Mouse (Mus musculus): ENCODE results near the gene Copa. TPM values are rescaled to one million over a fixed set of nuclear protein-coding genes. Genes with fewer than 3 reads are reported as not detected.

The Copa gene
- polyA plus RNA-seq, 1 experiment from 2014 or later, result 64.4 TPM

DNA sequence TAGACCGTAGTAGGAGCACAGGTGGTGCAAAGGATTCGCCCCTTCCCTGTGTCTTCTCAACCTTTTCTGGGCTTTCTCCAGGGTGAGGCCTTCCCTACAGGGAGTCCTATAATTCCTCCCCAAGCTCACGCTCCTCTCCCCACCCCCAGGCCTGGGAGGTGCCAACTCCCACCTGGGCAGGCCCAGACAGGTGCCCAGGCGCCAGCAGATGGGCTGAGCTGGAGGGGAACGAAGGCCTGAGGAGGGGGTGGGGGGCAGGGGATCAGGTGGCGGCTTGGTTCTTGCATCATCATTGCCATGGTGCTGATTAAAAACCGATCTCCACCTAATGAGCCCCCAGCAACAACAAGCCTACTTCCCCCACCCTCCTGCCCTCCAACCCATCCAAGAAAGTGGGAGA, 23.5 kb upstream of the Copa start:
- ATAC-seq (ENCODE audit: low read depth) (no peak), DNase-seq (no peak)
- no peaks in the 10 kb centered on the region for H3K9me3 ChIP-seq (replicated peaks)
- H3K27me3 ChIP-seq, result peaks cover 37% of the 10 kb centered on the region
- H3K27ac ChIP-seq, result no peak overlapping the region
- H3K9ac ChIP-seq, result no peak overlapping the region
- H3K36me3 ChIP-seq, result no peaks in the 10 kb centered on the region
- no peak overlapping the region for H3K4me2 ChIP-seq
- no peak overlapping the region for H3K4me3 ChIP-seq (replicated peaks)
- 45% methylated on average over 7 of the region's 7 CpGs for WGBS (ENCODE audit: insufficient replicate concordance)
- peaks cover 3% of the 10 kb centered on the region; the same call in 1 of the 2 replicates for H3K4me1 ChIP-seq (replicated peaks)

DNA sequence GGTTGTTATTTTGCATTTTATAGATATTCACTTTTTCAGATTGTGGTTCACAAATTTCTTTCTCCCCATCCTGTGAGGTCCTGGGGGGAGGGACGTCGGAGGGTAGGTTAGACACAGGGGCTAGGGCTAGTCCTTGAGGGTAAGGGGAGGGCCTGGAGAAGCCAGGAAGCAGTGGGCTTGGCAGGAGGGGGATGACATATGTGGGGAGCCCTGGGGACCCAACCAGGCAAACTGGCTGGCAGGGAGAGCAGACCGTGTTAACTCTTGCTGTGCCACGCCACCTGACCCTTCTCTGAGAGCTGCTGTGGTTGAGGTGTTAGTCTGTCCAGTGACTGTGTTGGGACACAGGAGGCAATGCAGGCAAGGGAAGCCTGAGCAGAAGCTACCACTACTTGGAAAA, 21.7 kb upstream of the Copa start:
- no peak overlapping the region for H3K27ac ChIP-seq
- H3K9me3 ChIP-seq (replicated peaks), result no peaks in the 10 kb centered on the region
- no peak overlapping the region for H3K4me2 ChIP-seq
- ATAC-seq (ENCODE audit: low read depth) (no peak), DNase-seq (no peak)
- no peak overlapping the region for H3K4me3 ChIP-seq (replicated peaks)
- H3K36me3 ChIP-seq, result peaks cover 16% of the 10 kb centered on the region
- WGBS (ENCODE audit: insufficient replicate concordance), result 42% methylated on average over 4 of the region's 4 CpGs
- H3K27me3 ChIP-seq, result peaks cover 19% of the 10 kb centered on the region
- H3K4me1 ChIP-seq (replicated peaks), result no peaks in the 10 kb centered on the region
- no peak overlapping the region for H3K9ac ChIP-seq

DNA sequence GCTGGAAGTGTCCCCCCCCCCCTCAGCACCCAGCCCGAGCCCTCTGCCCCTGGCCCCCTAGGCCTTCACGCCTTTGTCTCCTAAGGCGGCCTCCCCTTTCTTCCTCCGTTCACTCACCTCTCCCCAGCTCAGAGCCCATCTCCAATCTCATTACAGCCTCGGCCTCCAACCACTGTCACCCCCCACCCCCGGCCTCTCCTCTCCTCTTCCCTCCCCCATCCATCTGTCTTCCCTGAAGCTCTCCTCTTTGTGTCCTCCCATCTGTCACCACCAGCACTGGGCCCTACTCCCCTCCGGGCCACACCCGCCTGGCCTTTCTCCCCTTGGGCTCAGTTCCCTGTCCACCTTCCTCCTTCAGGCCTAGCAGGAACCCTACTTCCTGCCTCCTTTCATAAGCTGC, 21.1 kb upstream of the Copa start:
- Histone ChIP-seq H3K27ac (no peak overlapping the region), H3K4me3 (replicated peaks) (no peak overlapping the region), H3K36me3 (peaks cover 22% of the 10 kb centered on the region), H3K4me2 (no peak overlapping the region), H3K4me1 (replicated peaks) (no peaks in the 10 kb centered on the region), H3K9ac (no peak overlapping the region), H3K27me3 (peaks cover 14% of the 10 kb centered on the region), H3K9me3 (replicated peaks) (no peaks in the 10 kb centered on the region)
- WGBS (ENCODE audit: insufficient replicate concordance), result 53% methylated on average over 8 of the region's 8 CpGs
- ATAC-seq (ENCODE audit: low read depth) (no peak), DNase-seq (no peak)

DNA sequence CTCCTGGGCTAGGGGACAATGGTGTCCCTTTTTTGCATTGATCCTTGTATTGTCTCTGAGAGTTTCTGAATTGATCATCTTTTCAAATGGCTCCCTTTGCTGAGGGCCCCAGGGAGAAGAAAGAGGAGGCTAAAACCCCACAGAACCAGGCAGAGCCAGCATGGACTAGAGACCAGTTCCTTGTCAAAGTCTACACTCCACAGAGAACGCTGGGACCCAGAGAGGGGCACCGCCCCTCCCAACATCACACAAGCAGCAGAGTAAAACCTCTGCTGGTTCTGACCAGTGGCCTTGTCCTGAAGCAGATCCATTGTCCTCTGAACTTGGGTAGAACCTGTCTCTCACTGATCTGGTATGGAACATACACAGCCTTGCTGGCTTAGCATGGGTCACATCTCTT, 20.2 kb upstream of the Copa start:
- no peaks in the 10 kb centered on the region for H3K4me1 ChIP-seq (replicated peaks)
- H3K4me2 ChIP-seq, result no peak overlapping the region
- H3K36me3 ChIP-seq, result peaks cover 31% of the 10 kb centered on the region
- H3K9ac ChIP-seq, result no peak overlapping the region
- DNase-seq (no peak), ATAC-seq (ENCODE audit: low read depth) (no peak)
- no peak overlapping the region for H3K4me3 ChIP-seq (replicated peaks)
- 73% methylated on average over 2 of the region's 2 CpGs for WGBS (ENCODE audit: insufficient replicate concordance)
- H3K27ac ChIP-seq, result no peak overlapping the region
- peaks cover 5% of the 10 kb centered on the region for H3K27me3 ChIP-seq
- H3K9me3 ChIP-seq (replicated peaks), result no peaks in the 10 kb centered on the region

DNA sequence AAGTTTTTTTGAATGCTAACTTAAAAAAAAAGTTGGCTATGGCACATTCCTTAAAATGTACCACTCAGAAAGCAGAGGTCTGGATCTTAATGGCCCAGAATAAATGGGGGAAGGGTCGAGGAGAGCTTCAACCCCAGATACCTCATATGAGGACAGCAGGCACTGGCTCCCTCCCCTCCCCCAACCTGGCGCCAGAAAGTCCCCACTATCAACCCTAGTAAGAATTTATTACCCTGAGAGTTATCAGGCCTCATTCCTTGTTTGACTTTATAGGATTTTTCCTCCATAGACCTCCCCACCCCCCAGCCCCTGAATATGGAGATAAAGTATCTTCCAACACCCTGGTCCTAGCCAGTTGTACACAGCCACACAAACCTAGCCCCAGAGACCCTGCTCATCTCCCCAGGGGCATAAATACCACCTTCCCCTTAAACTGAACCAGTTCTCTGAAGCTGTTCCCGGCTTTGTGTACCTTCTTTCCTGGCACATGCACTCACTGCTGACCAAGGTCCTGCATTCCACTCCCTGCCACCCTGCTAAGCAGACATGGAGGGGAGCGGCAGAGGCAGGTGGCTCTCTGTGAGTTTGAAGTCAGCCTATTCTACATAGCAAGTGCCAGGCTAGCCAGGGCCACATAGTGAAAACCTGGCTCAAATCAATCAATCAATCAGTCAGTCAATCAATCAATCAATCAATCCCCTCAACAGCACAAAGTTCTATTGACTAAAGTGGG, 18.9 kb upstream of the Copa start:
- DNase-seq (no peak), ATAC-seq (ENCODE audit: low read depth) (no peak)
- Histone ChIP-seq H3K4me1 (replicated peaks) (no peaks in the 10 kb centered on the region), H3K9me3 (replicated peaks) (no peaks in the 10 kb centered on the region), H3K27ac (no peak overlapping the region), H3K9ac (no peak overlapping the region), H3K4me2 (no peak overlapping the region), H3K27me3 (no peaks in the 10 kb centered on the region), H3K4me3 (replicated peaks) (no peak overlapping the region), H3K36me3 (peaks cover 44% of the 10 kb centered on the region)
- WGBS (ENCODE audit: insufficient replicate concordance), result 49% methylated on average over 4 of the region's 4 CpGs

DNA sequence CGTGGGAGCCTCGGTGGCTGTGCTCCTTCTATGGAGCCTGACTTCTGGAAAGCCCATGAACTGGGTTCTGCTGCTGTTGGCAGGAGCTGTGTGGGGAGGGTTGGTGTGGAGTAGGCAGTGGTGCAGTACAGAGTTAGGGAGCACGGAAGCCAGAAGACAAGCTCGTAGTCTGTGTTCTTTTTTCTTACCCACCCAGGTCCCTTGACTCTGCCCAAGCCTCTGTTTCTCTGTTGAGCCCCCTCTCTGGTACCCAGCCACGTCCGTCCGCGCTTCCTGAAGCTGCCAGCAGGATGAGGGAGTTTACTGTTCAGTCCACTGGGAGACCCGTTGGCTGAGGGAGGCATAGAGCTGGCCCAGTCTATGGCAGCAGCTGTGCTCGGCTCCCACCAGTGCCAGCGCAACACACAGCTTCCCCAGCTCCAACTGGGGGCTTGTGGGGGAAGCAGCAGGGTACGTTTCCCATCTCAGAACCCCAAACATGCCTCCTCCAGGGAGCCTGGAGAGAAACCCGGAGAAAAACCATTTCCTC, 17.7 kb upstream of the Copa start:
- no peak for ATAC-seq (ENCODE audit: low read depth)
- no peak for DNase-seq
- H3K9ac ChIP-seq, result no peak overlapping the region
- WGBS (ENCODE audit: insufficient replicate concordance), result 80% methylated on average over 13 of the region's 13 CpGs
- no peaks in the 10 kb centered on the region for H3K4me1 ChIP-seq (replicated peaks)
- H3K4me3 ChIP-seq (replicated peaks), result no peak overlapping the region
- peaks cover 57% of the 10 kb centered on the region for H3K36me3 ChIP-seq
- no peak overlapping the region for H3K27ac ChIP-seq
- no peaks in the 10 kb centered on the region for H3K27me3 ChIP-seq
- no peak overlapping the region for H3K4me2 ChIP-seq
- H3K9me3 ChIP-seq (replicated peaks), result no peaks in the 10 kb centered on the region

DNA sequence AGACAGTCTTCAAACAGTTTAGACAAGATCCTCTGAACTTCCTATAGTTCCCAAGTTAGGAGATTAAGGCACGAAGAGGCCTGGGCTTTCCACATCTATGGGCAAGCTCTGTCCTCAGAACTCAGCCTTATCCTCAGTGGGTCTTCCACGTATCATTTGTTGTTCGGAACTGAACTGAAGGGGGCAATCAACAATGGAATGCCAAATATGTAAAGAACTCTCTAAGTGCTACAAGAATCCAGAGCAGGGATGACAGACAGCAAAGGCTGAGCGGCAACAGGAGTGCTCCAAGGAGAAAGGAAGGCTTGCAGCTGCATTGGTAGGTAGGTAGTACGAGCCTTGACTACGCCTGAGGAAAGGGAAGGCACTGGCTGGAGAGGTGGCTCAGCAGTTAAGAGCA, 12.1 kb upstream of the Copa start:
- Histone ChIP-seq H3K36me3 (peaks cover 99% of the 10 kb centered on the region), H3K9me3 (replicated peaks) (no peaks in the 10 kb centered on the region), H3K27me3 (no peaks in the 10 kb centered on the region), H3K4me2 (no peak overlapping the region), H3K9ac (no peak overlapping the region), H3K4me3 (replicated peaks) (no peak overlapping the region), H3K4me1 (replicated peaks) (no peaks in the 10 kb centered on the region), H3K27ac (no peak overlapping the region)
- DNase-seq (no peak), ATAC-seq (ENCODE audit: low read depth) (no peak)
- 77% methylated on average over 6 of the region's 6 CpGs for whole genome bisulfite sequencing (ENCODE audit: insufficient replicate concordance)

DNA sequence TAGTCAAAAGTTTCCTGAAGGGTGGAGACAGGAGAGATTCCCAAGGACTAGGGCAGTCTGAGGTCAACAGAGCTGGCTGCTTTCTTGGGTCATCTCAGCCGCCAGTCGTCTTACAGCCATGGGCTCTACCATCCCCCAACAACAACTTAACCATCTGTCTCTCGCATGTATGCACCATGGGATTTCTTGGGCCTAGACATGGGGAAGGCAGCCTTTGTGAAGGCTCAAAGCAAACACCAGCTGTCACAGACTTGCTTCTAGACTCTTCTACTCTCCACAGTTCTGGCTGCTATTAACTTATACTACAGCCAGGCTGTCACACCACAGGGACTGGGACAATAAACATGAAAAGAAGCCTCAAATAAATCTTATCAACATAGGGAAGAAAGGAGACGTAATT, 10.8 kb upstream of the Copa start:
- peaks cover 99% of the 10 kb centered on the region for H3K36me3 ChIP-seq
- WGBS (ENCODE audit: insufficient replicate concordance), result 73% methylated on average over 4 of the region's 4 CpGs
- no peak for ATAC-seq (ENCODE audit: low read depth)

DNA sequence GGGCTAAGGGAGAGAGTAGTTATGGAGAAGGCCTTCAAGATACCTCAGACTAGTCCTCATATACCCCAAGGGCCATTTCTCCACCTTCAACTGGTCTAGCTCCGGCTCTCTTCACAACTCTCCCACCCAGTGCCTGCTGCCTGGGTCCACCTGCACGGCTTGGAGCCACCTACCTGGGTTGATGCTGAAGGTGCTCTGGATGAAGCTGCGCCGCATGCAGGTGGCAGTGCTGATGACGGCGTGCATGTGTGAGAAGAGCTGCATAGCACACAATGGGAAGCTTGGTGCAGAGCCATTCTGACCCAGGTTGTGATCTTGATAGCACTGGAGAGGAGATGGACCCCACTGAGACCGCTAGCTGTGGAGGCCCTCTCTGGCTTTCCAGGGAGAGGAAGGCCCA, 9.7 kb upstream of the Copa start:
- H3K36me3 ChIP-seq, result peaks cover 93% of the 10 kb centered on the region
- no peaks in the 10 kb centered on the region for H3K9me3 ChIP-seq (replicated peaks)
- DNase-seq (no peak), ATAC-seq (ENCODE audit: low read depth) (no peak)
- H3K4me2 ChIP-seq, result no peak overlapping the region
- no peak overlapping the region for H3K9ac ChIP-seq
- H3K4me1 ChIP-seq (replicated peaks), result 0 out of 2 replicates have a peak, but pooled peaks cover under 1% of the 10 kb centered on the region
- H3K4me3 ChIP-seq (replicated peaks), result no peak overlapping the region
- no peak overlapping the region for H3K27ac ChIP-seq
- no peaks in the 10 kb centered on the region for H3K27me3 ChIP-seq
- WGBS (ENCODE audit: insufficient replicate concordance), result 89% methylated on average over 7 of the region's 7 CpGs

More for the DNA sequence above, 10.8 kb upstream of the Copa start:
- H3K9me3 ChIP-seq (replicated peaks), result no peaks in the 10 kb centered on the region
- no peaks in the 10 kb centered on the region for H3K4me1 ChIP-seq (replicated peaks)
- no peaks in the 10 kb centered on the region for H3K27me3 ChIP-seq
- H3K4me3 ChIP-seq (replicated peaks), result no peak overlapping the region
- DNase-seq, result no peak
- no peak overlapping the region for H3K9ac ChIP-seq
- H3K27ac ChIP-seq, result no peak overlapping the region
- H3K4me2 ChIP-seq, result no peak overlapping the region

DNA sequence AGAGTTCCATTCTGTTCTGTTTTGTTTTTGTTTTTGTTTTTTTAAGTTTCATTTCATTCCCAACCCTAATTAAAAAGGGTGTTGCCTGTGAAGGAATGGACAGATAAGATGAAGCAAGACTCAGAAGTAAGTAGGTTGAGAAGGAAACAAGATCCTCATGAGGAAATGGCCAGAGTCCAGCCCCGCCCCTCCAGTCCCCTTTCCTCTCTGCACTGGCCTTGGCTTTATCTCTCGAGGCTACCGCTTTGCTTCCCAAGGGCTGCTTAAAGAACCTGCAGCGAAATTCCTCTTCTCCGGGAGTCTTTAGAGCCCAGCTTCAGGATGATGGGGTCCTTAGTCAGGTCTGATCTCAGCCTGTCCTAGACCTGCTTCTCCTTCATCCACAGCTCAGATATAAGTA, 4.3 kb upstream of the Copa start:
- Histone ChIP-seq H3K9ac (no peak overlapping the region), H3K27ac (no peak overlapping the region), H3K27me3 (no peaks in the 10 kb centered on the region), H3K4me2 (no peak overlapping the region), H3K4me3 (replicated peaks) (no peak overlapping the region), H3K36me3 (peaks cover 66% of the 10 kb centered on the region), H3K9me3 (replicated peaks) (no peaks in the 10 kb centered on the region), H3K4me1 (replicated peaks) (peaks cover 19% of the 10 kb centered on the region)
- DNase-seq, result no peak
- no peak for ATAC-seq (ENCODE audit: low read depth)
- WGBS (ENCODE audit: insufficient replicate concordance), result 47% methylated on average over 5 of the region's 5 CpGs

DNA sequence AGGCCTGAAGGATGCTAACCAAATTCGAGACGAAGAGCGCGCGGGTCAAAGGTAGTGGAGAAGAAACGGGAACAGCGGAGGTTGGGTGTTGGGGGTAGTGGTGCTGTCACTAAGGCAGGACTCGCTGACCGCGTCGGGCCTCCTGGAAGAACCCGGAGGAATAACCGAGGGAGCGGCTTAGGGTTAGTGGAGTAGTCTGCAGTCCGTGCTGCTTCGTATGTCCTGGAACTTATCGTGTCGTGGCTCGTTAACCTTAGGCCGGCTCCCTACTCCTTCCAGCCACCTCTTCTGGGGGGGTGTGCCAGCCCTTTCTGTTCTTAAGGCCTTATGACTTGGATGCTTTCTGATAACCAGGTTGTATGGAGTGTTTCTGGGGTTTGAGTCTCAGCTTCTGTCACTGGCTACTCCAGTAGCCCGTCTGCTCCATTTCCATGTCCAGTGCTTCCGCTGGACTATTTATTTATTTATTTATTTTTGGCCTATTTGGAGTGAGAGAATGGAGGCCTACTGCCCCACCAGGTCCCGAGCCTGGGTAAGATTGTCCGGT, 643 bp downstream of the Copa start:
- peak overlapping the region; percentile 76 for H3K4me3 ChIP-seq (replicated peaks)
- H3K9me3 ChIP-seq (replicated peaks), result no peaks in the 10 kb centered on the region
- peak overlapping the region; percentile 80 for H3K27ac ChIP-seq
- 1% methylated on average over 24 of the region's 24 CpGs for WGBS (ENCODE audit: insufficient replicate concordance)
- DNase-seq (no peak), ATAC-seq (ENCODE audit: low read depth) (peak; percentile 71)
- no peaks in the 10 kb centered on the region for H3K27me3 ChIP-seq
- H3K4me2 ChIP-seq, result peak overlapping the region; percentile 82
- peaks cover 26% of the 10 kb centered on the region for H3K36me3 ChIP-seq
- peaks cover 38% of the 10 kb centered on the region for H3K4me1 ChIP-seq (replicated peaks)
- H3K9ac ChIP-seq, result peak overlapping the region; percentile 88

DNA sequence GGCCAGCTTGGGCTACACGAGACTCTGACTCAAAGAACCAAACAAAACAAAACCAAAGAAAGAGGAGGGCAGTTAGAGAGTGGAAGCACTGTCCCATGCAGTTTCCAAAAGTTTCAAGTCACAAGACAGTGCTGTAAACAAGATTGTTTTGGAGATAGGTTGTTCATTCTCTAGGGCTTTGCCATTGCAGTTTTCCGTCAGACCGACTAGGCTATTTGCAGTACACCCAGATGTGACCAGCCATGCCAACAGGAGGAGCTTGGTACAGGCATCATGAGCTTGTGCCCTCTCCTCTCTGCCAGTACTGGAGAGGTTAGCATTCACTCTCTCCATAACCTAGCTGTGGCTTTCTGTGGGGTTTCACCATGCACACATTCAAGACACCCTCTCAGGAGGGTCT, 11.2 kb downstream of the Copa start:
- DNase-seq (no peak), ATAC-seq (ENCODE audit: low read depth) (no peak)
- no peak overlapping the region for H3K27ac ChIP-seq
- no peaks in the 10 kb centered on the region for H3K9me3 ChIP-seq (replicated peaks)
- no peak overlapping the region for H3K4me2 ChIP-seq
- H3K4me3 ChIP-seq (replicated peaks), result no peak overlapping the region
- no peak overlapping the region for H3K9ac ChIP-seq
- no peaks in the 10 kb centered on the region for H3K27me3 ChIP-seq
- no peaks in the 10 kb centered on the region for H3K4me1 ChIP-seq (replicated peaks)
- H3K36me3 ChIP-seq, result peaks cover 83% of the 10 kb centered on the region
- 73% methylated on average over 3 of the region's 3 CpGs for WGBS (ENCODE audit: insufficient replicate concordance)

All from liver, embryonic 13.5 days (tissue).